Mouse (Mus musculus): ENCODE results near the gene Aldh1a3. TPM values are rescaled to one million over a fixed set of nuclear protein-coding genes. Genes with fewer than 3 reads are reported as not detected.
A peak's percentile ranks its signal among the peaks of the same experiment; 100 is the strongest.

Aldh1a3 gene
- 39.5 and 56.9 TPM in 2 replicates for polyA plus RNA-seq (2016; fragmentation: Nextera tagmentation; extraction: Ambion mirVana)

GRCm38 (mm10) chr7:66427437-66428161, at the start of gene Aldh1a3:
Aldh1a3 (minus strand) TSS chr7:66427517.
- H3K27ac ChIP-seq: no peak within 1 kb of the TSS
- WGBS: under 1% methylated on average over 56 of the region's 56 CpGs

GRCm38 (mm10) chr7:66476289-66476688, 49.0 kb upstream of the Aldh1a3 start:
- no peak overlapping the region for H3K9ac ChIP-seq
- no peak overlapping the region for H3K4me3 ChIP-seq
- no peaks in the 10 kb centered on the region for H3K36me3 ChIP-seq
- H3K9me3 ChIP-seq: no peaks in the 10 kb centered on the region
- no peaks in the 10 kb centered on the region for H3K27me3 ChIP-seq
- no peak for ATAC-seq (ENCODE audit: insufficient number of reproducible peaks, insufficient read depth, low FRiP score, low TSS enrichment)
- no peak overlapping the region for H3K27ac ChIP-seq
- 49% methylated on average over 8 of the region's 8 CpGs for WGBS
- H3K4me1 ChIP-seq: peaks cover 11% of the 10 kb centered on the region; the same call in 1 of the 2 replicates
- H3K4me2 ChIP-seq (replicated peaks): no peak overlapping the region

More at GRCm38 (mm10) chr7:66427437-66428161, at the start of gene Aldh1a3:
- Histone ChIP-seq H3K4me1 (peaks cover 15% of the 10 kb centered on the region), H3K36me3 (no peaks in the 10 kb centered on the region), H3K9ac (peak within 1 kb of the TSS; percentile 52), H3K9me3 (no peaks in the 10 kb centered on the region), H3K4me2 (replicated peaks) (peak within 1 kb of the TSS; percentile 93), H3K4me3 (peak within 1 kb of the TSS; percentile 46), H3K27me3 (peaks cover 60% of the 10 kb centered on the region)
- peak; percentile 69 for ATAC-seq (ENCODE audit: insufficient number of reproducible peaks, insufficient read depth, low FRiP score, low TSS enrichment)

GRCm38 (mm10) chr7:66471641-66472216, 44.4 kb upstream of the Aldh1a3 start:
- no peaks in the 10 kb centered on the region for H3K9me3 ChIP-seq
- no peak overlapping the region for H3K4me3 ChIP-seq
- ATAC-seq (ENCODE audit: insufficient number of reproducible peaks, insufficient read depth, low FRiP score, low TSS enrichment): no peak
- H3K4me2 ChIP-seq (replicated peaks): no peak overlapping the region
- 55% methylated on average over 12 of the region's 12 CpGs for WGBS
- H3K27me3 ChIP-seq: no peaks in the 10 kb centered on the region
- H3K9ac ChIP-seq: no peak overlapping the region
- H3K36me3 ChIP-seq: no peaks in the 10 kb centered on the region
- no peak overlapping the region for H3K27ac ChIP-seq
- H3K4me1 ChIP-seq: peaks cover 8% of the 10 kb centered on the region; the same call in 1 of the 2 replicates

- 91% methylated on average over 14 of the region's 14 CpGs for WGBS
These were observed 39.3 kb upstream of the Aldh1a3 start for GRCm38 (mm10) chr7:66466641-66467040.

GRCm38 (mm10) chr7:66465241-66465640, 37.9 kb upstream of the Aldh1a3 start:
- Histone ChIP-seq H3K4me1 (no peaks in the 10 kb centered on the region), H3K9me3 (no peaks in the 10 kb centered on the region), H3K27ac (no peak overlapping the region), H3K36me3 (no peaks in the 10 kb centered on the region), H3K4me2 (replicated peaks) (no peak overlapping the region), H3K4me3 (no peak overlapping the region), H3K9ac (no peak overlapping the region), H3K27me3 (no peaks in the 10 kb centered on the region)
- no peak for ATAC-seq (ENCODE audit: insufficient number of reproducible peaks, insufficient read depth, low FRiP score, low TSS enrichment)
- 68% methylated on average over 5 of the region's 5 CpGs for WGBS

More at GRCm38 (mm10) chr7:66466641-66467040, 39.3 kb upstream of the Aldh1a3 start:
- Histone ChIP-seq H3K27ac (no peak overlapping the region), H3K27me3 (no peaks in the 10 kb centered on the region), H3K4me2 (replicated peaks) (no peak overlapping the region), H3K9me3 (no peaks in the 10 kb centered on the region), H3K4me3 (no peak overlapping the region), H3K9ac (no peak overlapping the region), H3K36me3 (no peaks in the 10 kb centered on the region), H3K4me1 (no peaks in the 10 kb centered on the region)
- no peak for ATAC-seq (ENCODE audit: insufficient number of reproducible peaks, insufficient read depth, low FRiP score, low TSS enrichment)

- WGBS: 89% methylated on average over 1 of the region's 1 CpGs
- no peaks in the 10 kb centered on the region for H3K36me3 ChIP-seq
- H3K9ac ChIP-seq: no peak overlapping the region
- no peak overlapping the region for H3K27ac ChIP-seq
- no peak overlapping the region for H3K4me2 ChIP-seq (replicated peaks)
- no peak overlapping the region for H3K4me3 ChIP-seq
- H3K9me3 ChIP-seq: no peaks in the 10 kb centered on the region
- H3K27me3 ChIP-seq: no peaks in the 10 kb centered on the region
- no peak for ATAC-seq (ENCODE audit: insufficient number of reproducible peaks, insufficient read depth, low FRiP score, low TSS enrichment)
- no peaks in the 10 kb centered on the region for H3K4me1 ChIP-seq
These were observed 35.8 kb upstream of the Aldh1a3 start for GRCm38 (mm10) chr7:66463081-66463480.

- 0 out of 2 replicates have a peak, but pooled peaks have one; percentile 6 for ATAC-seq (ENCODE audit: insufficient number of reproducible peaks, insufficient read depth, low FRiP score, low TSS enrichment)
- H3K4me3 ChIP-seq: no peak overlapping the region
- H3K9ac ChIP-seq: no peak overlapping the region
- H3K36me3 ChIP-seq: no peaks in the 10 kb centered on the region
- H3K9me3 ChIP-seq: no peaks in the 10 kb centered on the region
- H3K4me1 ChIP-seq: peaks cover 41% of the 10 kb centered on the region
- peak overlapping the region; percentile 78 for H3K27ac ChIP-seq
- WGBS: 40% methylated on average over 12 of the region's 12 CpGs
- no peak overlapping the region for H3K4me2 ChIP-seq (replicated peaks)
- no peaks in the 10 kb centered on the region for H3K27me3 ChIP-seq
These were observed 24.4 kb upstream of the Aldh1a3 start for GRCm38 (mm10) chr7:66451622-66452295.

- Histone ChIP-seq H3K27me3 (no peaks in the 10 kb centered on the region), H3K4me3 (peak overlapping the region; percentile 26), H3K9me3 (no peaks in the 10 kb centered on the region), H3K4me1 (peaks cover 47% of the 10 kb centered on the region), H3K27ac (peak overlapping the region; percentile 75), H3K36me3 (no peaks in the 10 kb centered on the region), H3K4me2 (replicated peaks) (peak overlapping the region; percentile 47), H3K9ac (no peak overlapping the region)
- WGBS: 5% methylated on average over 16 of the region's 16 CpGs
- no peak; the same call in 1 of the 2 replicates for ATAC-seq (ENCODE audit: insufficient number of reproducible peaks, insufficient read depth, low FRiP score, low TSS enrichment)
These were observed 22.8 kb upstream of the Aldh1a3 start for GRCm38 (mm10) chr7:66449971-66450752.

- Histone ChIP-seq H3K27me3 (no peaks in the 10 kb centered on the region), H3K27ac (no peak overlapping the region), H3K9me3 (no peaks in the 10 kb centered on the region), H3K9ac (no peak overlapping the region), H3K4me1 (peaks cover 44% of the 10 kb centered on the region), H3K36me3 (no peaks in the 10 kb centered on the region), H3K4me3 (no peak overlapping the region), H3K4me2 (replicated peaks) (no peak overlapping the region)
- WGBS: 59% methylated on average over 15 of the region's 15 CpGs
- ATAC-seq (ENCODE audit: insufficient number of reproducible peaks, insufficient read depth, low FRiP score, low TSS enrichment): no peak
These were observed 21.6 kb upstream of the Aldh1a3 start for GRCm38 (mm10) chr7:66448786-66449540.

- Histone ChIP-seq H3K9me3 (no peaks in the 10 kb centered on the region), H3K9ac (no peak overlapping the region), H3K4me2 (replicated peaks) (no peak overlapping the region), H3K27ac (no peak overlapping the region), H3K4me1 (peaks cover 40% of the 10 kb centered on the region), H3K27me3 (no peaks in the 10 kb centered on the region), H3K4me3 (no peak overlapping the region), H3K36me3 (no peaks in the 10 kb centered on the region)
- ATAC-seq (ENCODE audit: insufficient number of reproducible peaks, insufficient read depth, low FRiP score, low TSS enrichment): no peak
- 50% methylated on average over 10 of the region's 10 CpGs for WGBS
These were observed 21.0 kb upstream of the Aldh1a3 start for GRCm38 (mm10) chr7:66448304-66448703.

- Histone ChIP-seq H3K4me2 (replicated peaks) (no peak overlapping the region), H3K4me3 (no peak overlapping the region), H3K36me3 (no peaks in the 10 kb centered on the region), H3K27ac (no peak overlapping the region), H3K9me3 (no peaks in the 10 kb centered on the region), H3K9ac (no peak overlapping the region), H3K4me1 (peaks cover 44% of the 10 kb centered on the region), H3K27me3 (no peaks in the 10 kb centered on the region)
- no peak for ATAC-seq (ENCODE audit: insufficient number of reproducible peaks, insufficient read depth, low FRiP score, low TSS enrichment)
- 82% methylated on average over 3 of the region's 3 CpGs for WGBS
These were observed 19.5 kb upstream of the Aldh1a3 start for GRCm38 (mm10) chr7:66446860-66447259.
